Mouse (Mus musculus) liver, embryonic 14.5 days (tissue): ENCODE measurements around the gene Tlk1.
"Not testable (repeated sequence)": the region's sequence is repeated elsewhere in the genome, so short reads cannot be mapped to it uniquely, and the experiment has no call there.

Experiments used
- CTCF ChIP-seq: IDR thresholded peaks from 2 replicates; pipeline ENCODE4 v1.5.1; 2016; ENCODE audit warnings: antibody characterized with exemption, low read depth, control low read depth
- EP300 ChIP-seq: IDR thresholded peaks from 2 replicates; pipeline ENCODE4 v1.6.1; 2016; ENCODE audit warnings: antibody characterized with exemption, low read depth

DNA sequence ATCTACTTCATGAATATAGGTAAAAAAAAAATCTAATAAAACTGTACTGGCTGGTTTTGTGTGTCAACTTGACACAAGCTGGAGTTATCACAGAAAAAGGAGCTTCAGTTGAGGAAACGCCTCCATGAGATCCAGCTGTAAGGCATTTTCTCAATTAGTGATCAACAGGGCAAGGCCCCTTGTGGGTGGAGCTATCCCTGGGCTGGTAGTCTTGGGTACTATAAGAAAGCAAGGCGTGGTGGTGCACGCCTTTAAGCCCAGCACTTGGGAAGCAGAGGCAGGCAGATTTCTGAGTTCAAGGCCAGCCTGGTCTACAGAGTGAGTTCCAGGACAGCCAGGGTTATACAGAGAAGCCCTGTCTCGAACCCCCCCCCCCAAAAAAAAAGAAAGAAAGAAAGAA lies 21.8 kb downstream of the Tlk1 start:
- not testable (repeated sequence) for TF ChIP-seq CTCF, EP300
